Mouse (Mus musculus): ENCODE measurements around the gene Ggt7. TPM values are rescaled to one million over a fixed set of nuclear protein-coding genes. Genes with fewer than 3 reads are reported as not detected.

Ggt7 gene
- 0.54 TPM for polyA plus RNA-seq (2015; fragmentation: Illumina TruSeq; extraction: RNeasy Lipid Tissue Mini Kit (QIAGEN cat#74804); ENCODE audit: insufficient read depth, low replicate concordance)

GRCm38 (mm10) chr2:155517455-155518423 is at the start of gene Ggt7, which contains the start of gene Acss2:
Ggt7 (minus strand) TSS chr2:155518237.
Acss2 (plus strand) TSS chr2:155517948.

GRCm38 (mm10) chr2:155473570-155474088 is 44.4 kb downstream of the Ggt7 start, which contains the start of gene Ncoa6:
Ncoa6 (minus strand) TSS chr2:155473894.

Other genes starting within 250 kb of the Ggt7 start
- gene Map1lc3a, start 241.9 kb downstream of the Ggt7 start, polyA plus RNA-seq (2015; fragmentation: Illumina TruSeq; extraction: RNeasy Lipid Tissue Mini Kit (QIAGEN cat#74804); ENCODE audit: insufficient read depth, low replicate concordance), result 7.4 TPM
- 35.8 TPM for gene Pigu, start 160.8 kb downstream of the Ggt7 start, polyA plus RNA-seq (2015; fragmentation: Illumina TruSeq; extraction: RNeasy Lipid Tissue Mini Kit (QIAGEN cat#74804); ENCODE audit: insufficient read depth, low replicate concordance)
- gene Trp53inp2, start 137.2 kb downstream of the Ggt7 start, polyA plus RNA-seq (2015; fragmentation: Illumina TruSeq; extraction: RNeasy Lipid Tissue Mini Kit (QIAGEN cat#74804); ENCODE audit: insufficient read depth, low replicate concordance), result 21.6 TPM
- gene Ncoa6, start 44.3 kb downstream of the Ggt7 start, polyA plus RNA-seq (2015; fragmentation: Illumina TruSeq; extraction: RNeasy Lipid Tissue Mini Kit (QIAGEN cat#74804); ENCODE audit: insufficient read depth, low replicate concordance), result 42.2 TPM
- 19.3 TPM for gene Acss2, start 289 bp downstream of the Ggt7 start, polyA plus RNA-seq (2015; fragmentation: Illumina TruSeq; extraction: RNeasy Lipid Tissue Mini Kit (QIAGEN cat#74804); ENCODE audit: insufficient read depth, low replicate concordance)
- gene Gss, start 74.6 kb upstream of the Ggt7 start, polyA plus RNA-seq (2015; fragmentation: Illumina TruSeq; extraction: RNeasy Lipid Tissue Mini Kit (QIAGEN cat#74804); ENCODE audit: insufficient read depth, low replicate concordance), result 8.4 TPM
- not detected for gene Myh7b, start 93.0 kb upstream of the Ggt7 start, polyA plus RNA-seq (2015; fragmentation: Illumina TruSeq; extraction: RNeasy Lipid Tissue Mini Kit (QIAGEN cat#74804); ENCODE audit: insufficient read depth, low replicate concordance)
- 89.5 TPM for gene Trpc4ap, start 174.1 kb upstream of the Ggt7 start, polyA plus RNA-seq (2015; fragmentation: Illumina TruSeq; extraction: RNeasy Lipid Tissue Mini Kit (QIAGEN cat#74804); ENCODE audit: insufficient read depth, low replicate concordance)
- 43.9 TPM for gene Edem2, start 211.2 kb upstream of the Ggt7 start, polyA plus RNA-seq (2015; fragmentation: Illumina TruSeq; extraction: RNeasy Lipid Tissue Mini Kit (QIAGEN cat#74804); ENCODE audit: insufficient read depth, low replicate concordance)
- not detected for gene Gm17581, start 217.6 kb upstream of the Ggt7 start, polyA plus RNA-seq (2015; fragmentation: Illumina TruSeq; extraction: RNeasy Lipid Tissue Mini Kit (QIAGEN cat#74804); ENCODE audit: insufficient read depth, low replicate concordance)
- gene Procr, start 232.9 kb upstream of the Ggt7 start, polyA plus RNA-seq (2015; fragmentation: Illumina TruSeq; extraction: RNeasy Lipid Tissue Mini Kit (QIAGEN cat#74804); ENCODE audit: insufficient read depth, low replicate concordance), result 16.1 TPM

Measured in spleen, adult 10 weeks (tissue).